ENCODE assay signal across 9 mouse cellular contexts in genomic region chr1:187662083-187662609, GRCm38 (mm10). TPM values are rescaled to one million over a fixed set of nuclear protein-coding genes. Genes with fewer than 3 reads are reported as not detected.
A peak's percentile ranks its signal among the peaks of the same experiment; 100 is the strongest.
DNase-seq lines count a peak whose midpoint lies in the region; ATAC-seq and TF ChIP-seq lines count a peak whose summit lies in the region.
"Had no signal": no experiment of that assay in that cellular context is flagged by ENCODE, and none has a peak within 500 bp of the region (broad histone marks: within the 10 kb centered on the region; RNA-seq: fewer than 3 reads in every experiment).

No protein-coding gene starts in this region.

- ATAC-seq in embryonic facial prominence, embryonic 14.5 days (ENCODE audit: low read depth), result peak; percentile 76
- peak; percentile 65 for ATAC-seq in intestine, embryonic 15.5 days
- ATAC-seq in liver, embryonic 15.5 days (ENCODE audit: insufficient read depth), result no peak
- no peak for ATAC-seq in erythroid progenitor cell, adult 5-6 weeks (replicated peaks; ENCODE audit: low FRiP score, poor library complexity, severe bottlenecking)

- peak; percentile 78 for DNase-seq in liver, adult 2 months (ENCODE audit: extremely low read depth, low read depth, low spot score)
- DNase-seq in liver, result no peak
- DNase-seq in embryonic facial prominence, embryonic 14.5 days (ENCODE audit: low spot score), result peak; percentile 67
- DNase-seq in cerebellum, adult 11-12 months, result no peak
- no peak for DNase-seq in spleen, postnatal 10 days (ENCODE audit: low spot score in 2 of 2)

- H3K4me3 ChIP-seq in liver, adult 2 months (ENCODE audit: insufficient read depth, low read depth, low read length), result peak overlapping the region; percentile 51
- H3K4me3 ChIP-seq in embryonic facial prominence, embryonic 14.5 days (ENCODE audit: low read depth, low read length), result 0 out of 2 replicates have a peak overlapping the region, but pooled peaks have one; percentile 6
- no peak overlapping the region for H3K4me3 ChIP-seq in intestine, embryonic 15.5 days (replicated peaks)
- H3K4me3 ChIP-seq in liver, embryonic 15.5 days (replicated peaks), result peak overlapping the region; percentile 12; the same call in 1 of the 2 replicates
- H3K4me3 ChIP-seq: midbrain, embryonic 12.5 days had no signal

- H3K4me1 ChIP-seq in liver, adult 2 months (ENCODE audit: control insufficient read depth, insufficient read depth, low read length), result peaks cover 2% of the 10 kb centered on the region; the same call in 1 of the 2 replicates
- peaks cover 22% of the 10 kb centered on the region for H3K4me1 ChIP-seq in embryonic facial prominence, embryonic 14.5 days (ENCODE audit: control insufficient read depth, insufficient read depth, low read length)
- H3K4me1 ChIP-seq in intestine, embryonic 15.5 days (replicated peaks), result peaks cover 20% of the 10 kb centered on the region; the same call in 1 of the 2 replicates
- H3K4me1 ChIP-seq in liver, embryonic 15.5 days (replicated peaks), result no peaks in the 10 kb centered on the region

- no peaks in the 10 kb centered on the region for H3K9me3 ChIP-seq in embryonic facial prominence, embryonic 14.5 days (ENCODE audit: control insufficient read depth, low read length)
- H3K9me3 ChIP-seq in intestine, embryonic 15.5 days, result no peaks in the 10 kb centered on the region
- no peaks in the 10 kb centered on the region for H3K9me3 ChIP-seq in liver, embryonic 15.5 days (replicated peaks)
- H3K9me3 ChIP-seq: midbrain, embryonic 12.5 days had no signal

- no peaks in the 10 kb centered on the region for H3K36me3 ChIP-seq in liver, adult 2 months (ENCODE audit: control insufficient read depth, insufficient read depth, low read length)
- H3K36me3 ChIP-seq in embryonic facial prominence, embryonic 14.5 days (ENCODE audit: control insufficient read depth, insufficient read depth, low read length), result no peaks in the 10 kb centered on the region
- H3K36me3 ChIP-seq in intestine, embryonic 15.5 days, result no peaks in the 10 kb centered on the region
- no peaks in the 10 kb centered on the region for H3K36me3 ChIP-seq in liver, embryonic 15.5 days (replicated peaks)
- H3K36me3 ChIP-seq: midbrain, embryonic 12.5 days had no signal

- no peak for TF ChIP-seq POLR2A in liver, adult 2 months (IDR thresholded peaks at IDR 0.05; ENCODE audit: extremely low read depth, insufficient read depth, low read length)

- H3K79me2 ChIP-seq in liver, adult 2 months (ENCODE audit: control insufficient read depth, insufficient read depth, low read length), result no peaks in the 10 kb centered on the region

- H3K27ac ChIP-seq in liver, adult 2 months (replicated peaks; ENCODE audit: insufficient read depth, low read depth, low read length), result no peak overlapping the region
- H3K27ac ChIP-seq in embryonic facial prominence, embryonic 14.5 days (replicated peaks; ENCODE audit: low read depth, low read length), result no peak overlapping the region
- no peak overlapping the region for H3K27ac ChIP-seq in intestine, embryonic 15.5 days
- no peak overlapping the region for H3K27ac ChIP-seq in liver, embryonic 15.5 days (replicated peaks)
- H3K27ac ChIP-seq: midbrain, embryonic 12.5 days had no signal

- peak overlapping the region; percentile 40 for H3K4me2 ChIP-seq in embryonic facial prominence, embryonic 14.5 days (ENCODE audit: low read depth, low read length)
- peak overlapping the region; percentile 38 for H3K4me2 ChIP-seq in intestine, embryonic 15.5 days (replicated peaks)
- peak overlapping the region; percentile 44 for H3K4me2 ChIP-seq in liver, embryonic 15.5 days
- H3K4me2 ChIP-seq: midbrain, embryonic 12.5 days had no signal

- no peak for TF ChIP-seq CTCF in liver, adult 2 months (IDR thresholded peaks at IDR 0.05; ENCODE audit: low read depth, low read length)

- peak overlapping the region; percentile 12 for H3K9ac ChIP-seq in liver, adult 2 months (ENCODE audit: low read depth, low read length)
- no peak overlapping the region for H3K9ac ChIP-seq in embryonic facial prominence, embryonic 14.5 days (ENCODE audit: low read depth, low read length)
- no peak overlapping the region for H3K9ac ChIP-seq in intestine, embryonic 15.5 days
- no peak overlapping the region for H3K9ac ChIP-seq in liver, embryonic 15.5 days
- H3K9ac ChIP-seq: midbrain, embryonic 12.5 days had no signal

- 17% methylated on average over 12 of the region's 12 CpGs for WGBS in liver, adult 2 months
- 29% methylated on average over 12 of the region's 12 CpGs for WGBS in embryonic facial prominence, embryonic 14.5 days
- 33% methylated on average over 12 of the region's 12 CpGs for WGBS in intestine, embryonic 15.5 days
- 39% methylated on average over 12 of the region's 12 CpGs for WGBS in liver, embryonic 15.5 days (ENCODE audit: insufficient replicate concordance)

- H3K27me3 ChIP-seq in liver, adult 2 months (ENCODE audit: control insufficient read depth, insufficient read depth, low read length), result no peaks in the 10 kb centered on the region
- no peaks in the 10 kb centered on the region for H3K27me3 ChIP-seq in embryonic facial prominence, embryonic 14.5 days (replicated peaks; ENCODE audit: control insufficient read depth, insufficient read depth, low read length)
- H3K27me3 ChIP-seq in intestine, embryonic 15.5 days (replicated peaks), result no peaks in the 10 kb centered on the region
- H3K27me3 ChIP-seq in liver, embryonic 15.5 days, result no peaks in the 10 kb centered on the region

RNA-seq across cellular contexts. Expression of gene Esrrg, which starts 53.6 kb away (rescaled TPM):
- 1.5 and 4.2 TPM in 2 replicates for total RNA-seq in liver, adult 2 months (2014; rRNA removed)
- 1.1 and 1.4 TPM in 2 replicates for polyA plus RNA-seq in liver, adult 2 months (2012; rRNA removed)
- 1.9 and 3.1 TPM in 2 replicates for polyA plus RNA-seq in embryonic facial prominence, embryonic 14.5 days (2014; fragmentation: Nextera tagmentation; extraction: Ambion mirVana)
- polyA plus RNA-seq in intestine, embryonic 15.5 days (2015; fragmentation: Nextera tagmentation; extraction: Ambion mirVana), result 4.8 and 5.3 TPM in 2 replicates
- polyA plus RNA-seq in liver, embryonic 15.5 days (2015; fragmentation: Nextera tagmentation; extraction: Ambion mirVana), result 0.15 and 0.22 TPM in 2 replicates
- not detected in 2 replicates for total RNA-seq in erythroid progenitor cell, adult 5-6 weeks (2015; ENCODE audit: low replicate concordance)
- not detected in 2 replicates for total RNA-seq in erythroid progenitor cell, adult 5-6 weeks (2017; ENCODE audit: low replicate concordance)

Comparison
In these comparisons a context has a peak if more than half of its experiments do, and no peak if none do; other contexts are left out.
1. DNase-seq: peak in liver, adult 2 months (single experiment) and embryonic facial prominence, embryonic 14.5 days (single experiment); none in liver (single experiment), cerebellum, adult 11-12 months (single experiment) and spleen, postnatal 10 days (0 of 2).
2. ATAC-seq: peak in embryonic facial prominence, embryonic 14.5 days (single experiment) and intestine, embryonic 15.5 days (single experiment); none in liver, embryonic 15.5 days (single experiment) and erythroid progenitor cell, adult 5-6 weeks (single experiment).
3. Peak in every context shown above with its lines, with median percentiles within 50 percentile points of each other: H3K4me2 ChIP-seq.